Mouse (Mus musculus): Measurements from ENCODE around the gene Btbd6.

The Btbd6 gene

DNA sequence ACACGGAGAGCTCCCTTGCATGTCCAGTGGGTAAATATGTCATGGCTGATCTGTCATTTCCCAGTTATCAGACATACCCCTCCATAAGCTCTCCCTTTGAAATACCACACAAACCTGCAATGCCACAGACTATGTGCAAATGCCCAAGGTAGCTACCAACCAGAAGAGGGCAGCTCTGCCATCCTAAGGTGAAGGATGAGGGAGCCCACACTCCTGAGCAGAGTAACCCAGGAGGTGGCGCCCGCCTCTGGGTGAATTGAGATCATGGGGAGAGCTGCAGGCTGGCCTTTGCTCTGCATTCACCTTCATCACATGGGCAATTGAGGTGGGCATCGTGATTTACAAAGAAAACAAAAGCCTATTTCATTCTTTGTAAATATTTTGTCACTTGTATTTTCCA, 28.7 kb downstream of the Btbd6 start:
- DNase-seq (ENCODE audit: low read depth, low spot score) = peak; percentile 60

DNA sequence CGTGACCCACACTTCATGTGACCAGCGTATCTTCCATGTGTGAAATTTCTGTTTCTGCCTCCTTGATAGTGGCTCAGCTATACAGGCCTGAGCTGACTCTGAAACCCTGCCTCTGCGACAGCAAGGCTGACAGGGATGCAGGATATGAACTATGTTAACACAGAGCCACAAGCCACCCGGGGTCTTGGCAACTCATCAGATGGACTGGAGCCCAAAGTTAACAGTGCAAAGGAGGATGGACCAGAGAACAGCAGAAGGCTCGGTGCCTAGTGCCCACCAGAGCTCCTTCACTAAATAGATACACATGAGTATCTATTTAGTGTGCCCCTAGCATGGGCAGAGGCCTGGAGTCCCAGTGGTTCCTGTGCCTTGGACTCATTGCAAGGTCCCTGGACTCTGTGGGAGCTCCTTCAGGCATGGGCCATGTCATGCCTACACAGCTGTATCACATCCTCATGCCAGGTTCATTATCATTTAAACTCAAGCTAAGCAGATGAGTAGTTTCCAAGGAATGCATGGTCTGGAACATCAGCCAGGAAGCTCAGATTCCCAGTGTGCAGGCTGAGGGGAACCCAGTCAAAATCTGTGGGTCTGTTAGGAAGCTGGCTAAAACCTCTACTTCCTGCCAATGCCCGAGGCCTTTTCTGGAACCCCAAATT, 35.5 kb downstream of the Btbd6 start:
- DNase-seq (ENCODE audit: low read depth, low spot score) = peak; percentile 86

DNA sequence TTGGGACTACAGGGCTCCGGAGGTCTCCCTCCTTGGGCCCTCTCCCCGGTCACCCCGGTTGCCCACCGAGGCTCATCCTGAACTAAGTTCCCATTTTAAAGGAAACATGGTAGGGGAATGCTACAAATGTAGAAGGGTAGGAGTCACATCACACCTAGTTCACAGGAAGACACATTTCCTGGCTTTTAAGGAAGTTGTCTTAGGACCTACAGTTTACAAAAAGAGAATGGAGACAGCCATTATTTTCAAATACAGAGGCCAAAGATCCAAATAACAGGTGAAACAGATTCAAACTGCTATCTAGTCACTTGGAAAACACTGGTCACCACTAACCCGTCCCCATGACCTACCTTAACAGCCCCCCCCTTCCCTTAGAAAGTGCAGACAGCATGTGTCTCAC, 36.2 kb downstream of the Btbd6 start:
- DNase-seq (ENCODE audit: low read depth, low spot score) = no peak

DNA sequence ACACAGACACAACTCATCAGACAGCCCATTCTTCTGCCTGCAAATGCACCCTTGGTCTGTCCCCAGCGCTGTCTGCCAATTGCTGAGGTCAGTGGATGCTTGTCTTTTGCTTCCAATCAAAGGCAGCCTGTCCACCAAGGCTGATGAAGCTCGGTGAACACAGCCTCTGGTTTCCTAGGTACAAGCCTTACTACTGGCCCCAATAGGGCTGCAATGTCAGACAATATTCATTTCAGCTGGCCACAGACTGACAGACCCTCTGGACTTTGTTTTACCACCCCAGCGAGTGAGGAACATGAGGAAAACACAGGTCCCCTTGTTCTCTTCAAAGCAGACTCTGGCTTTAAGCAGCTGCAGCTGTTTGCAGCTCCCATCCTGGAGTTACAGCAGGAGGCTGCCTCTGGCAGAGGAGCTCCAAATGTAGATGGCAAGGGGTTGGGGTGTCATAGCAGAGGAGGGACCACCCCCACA, 36.8 kb downstream of the Btbd6 start:
- peak; percentile 48 for DNase-seq (ENCODE audit: low read depth, low spot score)

DNA sequence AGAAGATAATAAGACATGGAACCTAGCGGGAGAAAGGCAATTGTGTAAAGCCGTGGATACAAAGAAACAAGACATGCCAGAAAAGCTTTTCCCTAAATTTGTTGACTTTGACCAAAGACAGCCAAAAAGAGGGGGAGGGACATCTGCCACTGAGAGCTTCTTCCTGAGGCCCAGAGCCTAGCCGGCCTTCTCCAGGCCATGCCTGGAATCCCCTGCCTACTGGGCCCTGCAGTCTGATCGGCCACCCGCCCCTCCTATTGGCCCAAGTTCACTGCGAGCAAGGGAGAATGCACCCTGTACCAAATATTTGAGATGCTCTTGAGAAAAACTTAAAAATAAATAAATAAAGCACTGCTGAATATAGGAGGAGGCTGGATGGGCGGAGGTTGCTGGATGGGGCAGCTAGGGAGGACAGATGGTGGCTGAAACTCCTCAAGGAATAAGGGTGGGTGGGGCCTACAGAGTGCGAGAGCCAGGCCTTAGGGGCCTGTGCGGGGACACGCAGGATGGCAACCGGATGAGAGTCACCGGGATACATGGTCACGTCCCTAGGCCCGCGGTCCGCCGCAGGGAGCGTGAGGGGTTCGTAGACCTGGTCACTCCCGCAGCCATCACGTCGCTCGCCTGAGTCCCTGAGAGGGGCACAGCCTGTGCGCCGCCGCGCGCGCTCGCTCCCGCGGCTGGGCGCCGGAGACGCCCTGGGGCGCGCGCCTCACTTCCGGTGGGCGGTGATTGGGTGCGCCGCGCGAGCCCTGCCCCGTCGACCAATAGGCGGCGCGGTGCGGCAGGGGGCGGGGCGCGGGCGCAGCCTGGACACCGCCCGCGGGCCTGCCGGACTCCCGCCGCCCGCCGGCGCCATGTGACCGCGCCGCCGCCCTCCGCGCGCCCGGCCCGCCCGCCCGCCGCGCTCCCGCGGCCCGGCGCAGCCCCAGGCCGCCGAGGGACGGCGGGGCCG, 37.6 kb downstream of the Btbd6 start, which contains the start of gene Pacs2:
TSS of gene Pacs2 (plus strand) at position 905 of the 955 bp plus-strand sequence.
- peak; percentile 76 for DNase-seq (ENCODE audit: low read depth, low spot score)

DNA sequence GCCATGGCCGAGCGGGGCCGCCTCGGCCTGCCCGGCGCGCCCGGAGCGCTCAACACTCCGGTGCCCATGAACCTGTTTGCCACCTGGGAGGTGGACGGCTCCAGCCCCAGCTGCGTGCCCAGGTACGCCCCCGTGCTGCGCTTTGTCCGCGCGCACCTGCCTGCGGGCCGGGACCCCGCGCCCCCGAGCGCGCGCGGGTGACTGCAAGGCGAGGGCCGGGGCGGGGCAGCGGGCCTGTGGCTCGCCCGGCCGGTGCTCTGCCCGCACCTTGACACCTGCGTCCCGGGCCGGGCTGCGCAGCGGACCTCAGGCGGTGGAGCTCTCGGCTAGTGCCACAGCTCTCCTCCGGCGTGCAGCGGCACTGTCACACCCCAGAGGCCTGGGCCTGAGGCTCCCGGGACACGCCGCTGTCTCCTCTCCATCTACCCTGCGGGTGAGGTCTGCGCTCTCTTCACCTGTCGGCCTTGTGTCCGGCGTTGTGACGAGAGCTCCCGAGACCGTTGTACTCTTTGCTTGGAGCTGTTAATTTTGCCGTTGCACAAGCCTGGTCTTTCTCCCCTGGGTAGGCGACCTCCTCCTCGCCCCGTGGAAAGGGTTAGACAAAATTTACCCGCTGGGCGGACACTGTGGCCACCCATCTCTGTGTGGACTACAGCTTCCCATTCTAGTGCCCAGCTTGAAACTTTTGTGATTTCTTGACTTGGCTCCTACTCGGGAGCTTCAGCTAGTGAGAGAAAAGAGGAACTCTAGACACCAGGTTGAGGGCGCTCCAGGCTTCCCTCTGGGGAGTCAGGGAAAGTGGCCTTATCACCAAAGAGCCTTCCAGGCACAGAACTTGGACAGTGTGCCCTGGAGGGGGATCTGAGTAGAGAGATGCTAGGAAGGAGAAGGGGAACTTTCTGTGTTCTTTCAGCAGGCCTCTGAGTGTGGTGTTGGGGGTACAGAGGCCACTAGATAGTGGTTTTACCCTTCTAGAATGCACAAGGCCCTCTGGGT, 38.6 kb downstream of the Btbd6 start:
- DNase-seq (ENCODE audit: low read depth, low spot score) = no peak

DNA sequence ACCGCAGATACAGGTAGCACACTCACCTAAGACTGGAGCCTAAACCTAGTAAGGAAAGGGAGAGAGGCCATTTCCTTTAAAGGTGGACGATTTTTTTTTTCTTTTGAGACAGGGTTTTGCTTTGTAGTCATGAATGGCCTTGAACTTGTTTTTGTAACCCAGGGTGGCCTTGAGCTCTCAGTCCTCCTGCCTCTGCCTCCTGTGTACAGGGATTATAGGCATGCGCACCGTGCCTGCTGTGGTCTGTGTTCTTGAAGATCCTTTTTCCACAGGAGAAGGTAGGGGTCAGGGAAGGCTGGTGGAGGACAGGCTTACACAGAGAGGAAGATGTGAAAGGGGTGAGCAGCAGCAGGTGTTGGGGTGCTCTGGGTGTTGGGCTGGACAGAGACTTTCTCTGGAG, 39.7 kb downstream of the Btbd6 start:
- DNase-seq (ENCODE audit: low read depth, low spot score) = no peak

DNA sequence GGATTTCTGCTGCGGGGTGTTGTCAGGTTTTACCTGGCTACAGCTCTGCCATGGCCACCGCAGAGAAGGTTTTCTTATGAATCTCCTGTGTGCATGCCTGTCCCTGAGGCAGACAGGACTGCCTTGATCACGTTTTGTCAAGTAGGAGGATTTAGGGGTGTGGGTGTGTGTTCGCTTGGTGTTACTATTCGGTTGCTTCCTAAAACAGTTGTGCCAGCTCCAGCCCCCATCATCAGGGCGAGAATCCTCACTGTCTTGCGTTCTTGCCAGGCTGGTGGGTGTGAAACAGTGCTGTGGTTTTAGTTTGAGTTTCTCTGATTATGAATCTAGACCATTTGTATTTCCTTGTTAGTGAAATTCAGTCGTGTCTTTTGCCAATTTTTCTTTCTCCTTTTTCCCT, 40.7 kb downstream of the Btbd6 start:
- no peak for DNase-seq (ENCODE audit: low read depth, low spot score)

DNA sequence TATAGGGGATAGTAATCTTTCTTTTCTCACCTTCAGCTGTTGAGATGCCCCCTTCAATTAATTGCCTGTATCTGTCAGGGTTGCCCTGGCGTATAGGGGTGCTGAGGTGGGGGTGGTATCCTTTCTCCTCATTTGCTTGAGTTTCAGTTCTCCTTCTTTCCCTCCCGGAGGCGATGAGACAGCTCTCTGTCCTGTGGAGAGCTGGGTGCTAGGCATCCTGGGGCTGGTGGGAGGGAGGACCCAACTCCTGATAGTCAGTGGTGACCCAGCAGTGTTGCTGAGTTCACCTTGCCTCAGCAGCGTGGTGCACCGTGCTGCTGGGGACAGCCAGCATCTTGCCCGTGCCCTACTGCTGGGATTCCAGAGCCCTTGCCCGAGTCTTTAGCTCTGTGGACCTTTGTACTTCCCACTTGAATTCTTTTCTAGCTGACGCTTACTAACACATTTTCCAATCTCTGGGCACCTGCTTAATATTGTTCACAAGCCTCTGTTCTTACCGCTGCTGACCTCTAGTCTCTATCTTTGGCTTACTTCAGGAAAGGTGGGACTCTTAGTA, 41.2 kb downstream of the Btbd6 start:
- no peak for DNase-seq (ENCODE audit: low read depth, low spot score)

DNA sequence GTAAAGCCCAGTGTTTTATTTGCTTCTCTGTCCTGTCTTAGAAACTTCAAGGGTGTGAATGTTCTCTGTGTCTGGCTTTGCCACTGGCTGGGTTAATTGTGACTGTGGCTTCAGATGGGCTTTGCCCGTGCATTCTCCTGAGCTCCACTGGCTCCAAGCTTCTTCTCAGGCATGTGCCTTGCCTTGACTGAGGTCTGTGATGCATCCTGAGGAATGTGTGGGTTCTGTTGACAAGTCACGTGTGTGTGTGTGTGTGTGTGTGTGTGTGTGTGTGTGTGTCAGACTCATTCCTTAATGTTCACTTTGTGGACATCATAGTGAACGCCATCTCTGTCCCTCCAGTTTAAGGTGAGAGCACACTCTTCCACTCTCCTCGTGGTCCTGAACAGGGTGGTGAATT, 42.5 kb downstream of the Btbd6 start:
- DNase-seq (ENCODE audit: low read depth, low spot score) = no peak

DNA sequence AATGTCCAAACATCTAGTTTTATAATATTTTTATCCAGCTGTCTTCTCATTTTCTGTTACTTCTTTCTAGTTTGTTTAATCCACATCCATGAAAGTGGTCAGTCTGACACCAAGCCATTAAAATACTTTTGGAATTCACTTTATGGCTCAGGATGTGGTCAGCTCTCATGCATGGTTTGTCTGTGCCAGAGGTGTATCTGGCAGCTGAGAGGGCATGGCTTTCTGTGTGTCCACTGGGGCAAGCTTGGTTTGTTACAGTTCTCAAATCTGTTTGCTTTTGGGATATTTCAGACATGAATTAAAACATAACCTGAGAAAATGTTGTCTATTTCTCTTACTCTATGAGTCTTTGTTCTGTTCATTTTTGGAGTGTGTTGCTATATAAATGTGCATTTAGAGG, 45.2 kb downstream of the Btbd6 start:
- DNase-seq (ENCODE audit: low read depth, low spot score) = peak; percentile 53

DNA sequence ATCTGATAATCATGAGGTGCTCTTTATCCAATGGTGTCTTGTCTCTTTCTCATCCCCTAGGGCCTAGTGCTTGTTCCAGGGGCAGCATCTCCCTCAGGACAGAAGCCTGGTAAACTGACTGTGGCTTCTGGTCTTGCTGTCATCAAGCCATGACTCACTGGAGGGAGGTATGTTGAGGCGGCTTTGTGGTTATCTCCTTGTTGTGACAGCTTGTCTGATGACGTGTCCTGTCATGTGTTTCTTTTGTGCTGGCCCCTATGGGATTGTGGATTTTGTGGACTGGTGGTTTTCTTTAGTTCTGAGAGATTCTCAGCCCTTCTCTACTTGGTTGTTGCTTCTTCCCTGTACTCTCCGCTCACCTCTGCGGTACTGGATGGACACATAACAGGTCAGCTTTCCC, 46.8 kb downstream of the Btbd6 start:
- peak; percentile 96 for DNase-seq (ENCODE audit: low read depth, low spot score)

DNA sequence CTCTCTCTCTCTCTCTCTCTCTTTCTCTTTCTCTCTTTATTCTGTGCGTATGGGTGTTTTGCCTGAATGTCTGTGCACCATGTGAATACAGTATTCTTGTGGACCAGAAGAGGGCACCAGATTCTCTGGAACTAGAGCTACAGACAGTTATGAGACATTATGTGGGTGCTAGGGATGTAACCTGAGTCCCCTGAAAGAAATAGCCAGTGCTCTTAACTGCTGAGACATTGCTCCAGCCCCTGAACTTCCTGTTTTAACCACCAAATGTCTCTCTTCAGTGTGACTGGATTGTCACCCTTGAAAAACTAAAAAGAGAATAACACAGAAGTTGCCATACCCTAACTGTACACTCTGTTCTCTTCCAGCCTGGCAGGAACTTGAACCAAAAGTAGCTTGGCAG, 50.3 kb downstream of the Btbd6 start:
- no peak for DNase-seq (ENCODE audit: low read depth, low spot score)

DNA sequence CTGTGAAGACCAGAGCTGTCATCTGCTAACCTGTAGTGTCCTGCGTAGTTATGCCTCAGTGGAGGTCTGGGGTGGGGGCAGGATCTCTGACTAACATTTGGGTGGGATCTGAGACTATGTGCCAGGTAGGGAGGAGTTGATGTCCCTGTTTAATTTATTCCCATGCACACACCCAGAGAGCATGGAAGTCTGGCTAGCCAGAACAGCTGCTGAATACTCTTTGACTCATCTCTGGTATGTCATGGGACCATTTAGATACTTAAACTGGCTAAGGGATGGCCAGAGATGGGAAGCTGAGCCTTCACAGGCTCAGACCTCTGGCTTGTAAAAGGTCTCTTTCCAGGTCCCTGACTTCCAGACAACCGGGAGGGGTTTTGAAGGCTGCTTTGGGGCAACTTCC, 51.2 kb downstream of the Btbd6 start:
- DNase-seq (ENCODE audit: low read depth, low spot score) = peak; percentile 24

DNA sequence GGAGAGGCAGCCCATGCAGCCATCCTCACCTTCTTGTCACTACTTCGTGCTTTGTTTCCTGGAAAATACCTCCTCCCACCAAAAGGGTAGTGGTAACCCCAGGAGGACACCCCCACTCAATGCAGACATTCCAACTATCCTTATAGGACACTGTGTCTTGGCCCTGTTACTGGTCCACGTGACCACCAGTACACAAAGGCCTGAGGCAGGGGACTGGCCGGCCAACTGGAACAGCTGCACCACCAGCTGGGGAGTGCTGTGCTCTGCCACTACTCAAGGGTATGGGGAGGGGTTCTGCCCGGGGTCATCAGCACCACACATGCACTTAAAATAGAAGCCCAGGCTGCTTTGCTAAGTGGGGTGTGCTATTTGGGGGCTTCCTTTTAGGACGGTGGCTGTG, 51.8 kb downstream of the Btbd6 start:
- no peak for DNase-seq (ENCODE audit: low read depth, low spot score)
